Mouse (Mus musculus) liver, embryonic 12.5 days (tissue): ENCODE results near the gene Slc5a4b. TPM values are rescaled to one million over a fixed set of nuclear protein-coding genes. Genes with fewer than 3 reads are reported as not detected.
A peak's percentile ranks its signal among the peaks of the same experiment; 100 is the strongest.

Source experiments
- ATAC-seq: fragments of 200-750 bp; cut with Nextera tagmentation; 2 replicates; pipeline ENCODE4 v1.8.0; 2017; ENCODE audit warnings: moderate number of reproducible peaks, mild to moderate bottlenecking, moderate library complexity
- H3K27ac ChIP-seq: fragments of 300-500 bp; sonication (generic); 2 replicates; pipeline ENCODE4 v1.5.1; 2016; ENCODE audit warnings: mild to moderate bottlenecking
- H3K27me3 ChIP-seq: fragments of 300-500 bp; sonication (generic); replicated peaks from 2 replicates; pipeline ENCODE4 v1.6.1; 2016; ENCODE audit warnings: mild to moderate bottlenecking, moderate library complexity
- H3K36me3 ChIP-seq: fragments of 300-500 bp; sonication (generic); 2 replicates; pipeline ENCODE4 v1.6.1; 2016; ENCODE audit warnings: mild to moderate bottlenecking, moderate library complexity
- H3K4me1 ChIP-seq: fragments of 300-500 bp; sonication (generic); 2 replicates; pipeline ENCODE4 v1.6.1; 2016
- H3K4me2 ChIP-seq: fragments of 300-500 bp; sonication (generic); 2 replicates; pipeline ENCODE4 v1.6.1; 2016; ENCODE audit warnings: mild to moderate bottlenecking, moderate library complexity
- H3K4me3 ChIP-seq: fragments of 300-500 bp; sonication (generic); 2 replicates; pipeline ENCODE4 v1.5.1; 2016; ENCODE audit warnings: mild to moderate bottlenecking, moderate library complexity
- H3K9ac ChIP-seq: fragments of 300-500 bp; sonication (generic); 2 replicates; pipeline ENCODE4 v1.6.1; 2016; ENCODE audit warnings: mild to moderate bottlenecking, moderate library complexity
- H3K9me3 ChIP-seq: fragments of 300-500 bp; sonication (generic); replicated peaks from 2 replicates; pipeline ENCODE4 v1.6.1; 2016; ENCODE audit warnings: mild to moderate bottlenecking, moderate library complexity
- WGBS: fragments of 180-500 bp; shearing (Covaris S2); methylation state at CpG from one replicate; pipeline ENCODE4 v1.1.7; 2016; ENCODE audit not compliant: insufficient replicate concordance; 5-methylcytosine and 5-hydroxymethylcytosine counted together
- polyA plus RNA-seq: library from polyadenylated mRNA; unstranded; fragments of >200 nt; fragmentation: Nextera tagmentation; extraction: Ambion mirVana; gene quantifications from 2 replicates; pipeline ENCODE4 v1.2.1, GENCODE M21; 2016

The Slc5a4b gene
- 0.16 and 0.17 TPM in 2 replicates for polyA plus RNA-seq

- Histone ChIP-seq H3K36me3 (no peaks in the 10 kb centered on the region), H3K27me3 (no peaks in the 10 kb centered on the region), H3K4me3 (no peak within 1 kb of the TSS), H3K27ac (no peak within 1 kb of the TSS), H3K9ac (no peak within 1 kb of the TSS), H3K4me2 (no peak within 1 kb of the TSS), H3K4me1 (no peaks in the 10 kb centered on the region), H3K9me3 (no peaks in the 10 kb centered on the region)
- WGBS: 78% methylated on average over 4 of the region's 4 CpGs
- no peak for ATAC-seq
Measured at GRCm38 (mm10) chr10:76110861-76111260, at the start of gene Slc5a4b. Slc5a4b (minus strand) TSS chr10:76110961.

- no peaks in the 10 kb centered on the region for H3K36me3 ChIP-seq
Measured at GRCm38 (mm10) chr10:76158009-76158408, 47.2 kb upstream of the Slc5a4b start.

DNA sequence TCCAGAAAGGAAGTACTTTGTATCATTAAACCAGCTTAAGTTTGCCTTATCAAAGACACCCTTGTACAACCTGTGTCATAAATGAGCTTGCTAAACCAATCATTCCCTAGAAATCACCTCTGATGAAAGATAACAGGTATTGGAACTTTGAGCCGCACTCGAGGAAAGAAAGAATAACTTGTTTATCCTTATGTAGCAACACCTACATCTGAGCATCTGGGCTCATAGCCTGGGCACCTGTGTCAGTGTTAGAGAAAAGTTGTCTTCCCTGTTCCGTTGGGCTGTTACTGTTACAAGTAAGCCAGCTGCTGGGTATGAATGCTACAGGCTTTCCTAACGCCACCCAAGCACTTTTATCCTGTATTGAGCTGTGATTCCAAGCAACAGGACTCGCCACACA is 46.8 kb upstream of the Slc5a4b start:
- Histone ChIP-seq H3K36me3 (no peaks in the 10 kb centered on the region), H3K9me3 (no peaks in the 10 kb centered on the region), H3K9ac (no peak overlapping the region), H3K4me2 (no peak overlapping the region), H3K27me3 (no peaks in the 10 kb centered on the region), H3K4me1 (no peaks in the 10 kb centered on the region), H3K4me3 (no peak overlapping the region), H3K27ac (no peak overlapping the region)
- no peak for ATAC-seq
- WGBS: 52% methylated on average over 5 of the region's 5 CpGs

More at GRCm38 (mm10) chr10:76158009-76158408, 47.2 kb upstream of the Slc5a4b start:
- Histone ChIP-seq H3K4me1 (no peaks in the 10 kb centered on the region), H3K4me3 (no peak overlapping the region), H3K27ac (no peak overlapping the region), H3K4me2 (no peak overlapping the region), H3K9ac (no peak overlapping the region), H3K27me3 (no peaks in the 10 kb centered on the region), H3K9me3 (no peaks in the 10 kb centered on the region)
- 54% methylated on average over 1 of the region's 1 CpGs for WGBS
- ATAC-seq: no peak

DNA sequence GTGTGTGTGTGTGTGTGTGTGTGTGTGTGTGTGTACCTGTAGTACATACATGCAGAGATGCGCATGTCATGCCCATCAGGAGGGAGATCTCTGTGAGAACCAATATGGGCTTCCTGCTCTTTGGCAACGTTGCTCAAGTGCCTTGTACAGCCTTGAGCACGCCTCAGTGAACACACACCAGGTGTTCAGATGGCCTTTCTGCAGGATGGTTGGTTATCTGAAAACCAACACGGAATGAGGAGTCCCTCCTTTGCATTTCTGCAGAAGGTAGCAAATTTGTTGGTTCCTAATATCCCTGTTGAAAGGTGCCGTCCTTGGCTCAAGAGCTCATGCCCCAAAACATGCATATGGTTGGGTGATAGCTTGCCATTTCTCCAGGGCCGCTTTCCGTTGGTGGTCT is 45.1 kb upstream of the Slc5a4b start:
- ATAC-seq: no peak
- Histone ChIP-seq H3K27ac (no peak overlapping the region), H3K9me3 (no peaks in the 10 kb centered on the region), H3K9ac (no peak overlapping the region), H3K27me3 (no peaks in the 10 kb centered on the region), H3K4me2 (no peak overlapping the region), H3K4me1 (no peaks in the 10 kb centered on the region), H3K4me3 (no peak overlapping the region), H3K36me3 (no peaks in the 10 kb centered on the region)
- WGBS: 59% methylated on average over 7 of the region's 7 CpGs

- Histone ChIP-seq H3K4me3 (no peak within 1 kb of the TSS), H3K4me1 (no peaks in the 10 kb centered on the region), H3K9ac (no peak within 1 kb of the TSS), H3K27ac (no peak within 1 kb of the TSS), H3K36me3 (no peaks in the 10 kb centered on the region), H3K27me3 (no peaks in the 10 kb centered on the region; the same call in 1 of the 2 replicates), H3K4me2 (no peak within 1 kb of the TSS), H3K9me3 (no peaks in the 10 kb centered on the region)
- ATAC-seq: no peak
- WGBS: 62% methylated on average over 5 of the region's 5 CpGs
Measured at GRCm38 (mm10) chr10:76147278-76147677, 36.5 kb upstream of the Slc5a4b start, which contains the start of gene Slc5a4a. Slc5a4a (plus strand) TSS chr10:76147451.

GRCm38 (mm10) chr10:76146846-76147245 is 36.1 kb upstream of the Slc5a4b start:
- no peak for ATAC-seq
- 52% methylated on average over 8 of the region's 8 CpGs for WGBS
- H3K9me3 ChIP-seq: no peaks in the 10 kb centered on the region

DNA sequence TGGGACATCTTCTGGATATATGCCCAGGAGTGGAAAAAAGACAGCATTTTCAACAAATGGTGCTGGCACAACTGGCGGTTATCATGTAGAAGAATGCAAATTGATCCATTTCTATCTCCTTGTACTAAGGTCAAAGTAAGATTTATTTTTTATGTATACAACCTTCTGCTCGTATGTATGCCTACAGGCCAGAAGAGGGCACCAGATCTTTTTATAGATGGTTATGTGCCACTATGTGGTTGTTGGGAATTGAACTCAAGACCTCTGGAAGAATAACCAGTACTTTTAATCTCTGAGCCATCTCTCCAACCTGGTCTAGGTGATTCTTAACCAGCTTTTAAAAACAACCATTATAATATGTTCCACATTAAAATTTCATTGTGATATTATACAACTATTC is 25.6 kb upstream of the Slc5a4b start:
- Histone ChIP-seq H3K4me2 (no peak overlapping the region), H3K27ac (no peak overlapping the region), H3K4me3 (no peak overlapping the region), H3K27me3 (no peaks in the 10 kb centered on the region), H3K4me1 (no peaks in the 10 kb centered on the region), H3K9me3 (no peaks in the 10 kb centered on the region), H3K9ac (no peak overlapping the region), H3K36me3 (no peaks in the 10 kb centered on the region)
- 53% methylated on average over 2 of the region's 2 CpGs for WGBS
- no peak for ATAC-seq

More at GRCm38 (mm10) chr10:76146846-76147245, 36.1 kb upstream of the Slc5a4b start:
- Histone ChIP-seq H3K4me2 (no peak overlapping the region), H3K4me3 (no peak overlapping the region), H3K27ac (no peak overlapping the region), H3K36me3 (no peaks in the 10 kb centered on the region), H3K9ac (no peak overlapping the region), H3K27me3 (no peaks in the 10 kb centered on the region; the same call in 1 of the 2 replicates), H3K4me1 (no peaks in the 10 kb centered on the region)

GRCm38 (mm10) chr10:76132506-76132905 is 21.7 kb upstream of the Slc5a4b start:
- H3K4me2 ChIP-seq: no peak overlapping the region
- H3K4me1 ChIP-seq: no peaks in the 10 kb centered on the region
- WGBS: 52% methylated on average over 4 of the region's 4 CpGs

DNA sequence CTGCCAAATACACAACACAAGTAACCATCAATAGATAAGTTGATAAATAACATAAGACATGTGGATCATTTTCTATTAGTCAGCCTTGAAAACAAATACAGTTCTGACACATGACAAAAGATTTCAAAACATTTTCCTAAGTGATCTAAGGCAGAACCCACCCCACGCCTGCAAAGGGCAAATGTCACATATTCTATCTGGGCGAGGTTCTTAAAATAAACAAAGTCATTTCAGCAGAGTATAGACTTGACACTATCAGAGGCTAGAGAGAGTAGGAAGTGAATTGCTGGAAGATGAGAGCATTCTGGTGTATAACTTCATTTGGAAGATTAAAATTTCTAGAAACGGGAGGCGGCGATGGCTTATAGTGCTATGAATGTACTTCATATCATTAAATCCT is 10.7 kb upstream of the Slc5a4b start:
- H3K36me3 ChIP-seq: no peaks in the 10 kb centered on the region
- no peaks in the 10 kb centered on the region for H3K27me3 ChIP-seq
- WGBS: 54% methylated on average over 5 of the region's 5 CpGs
- H3K4me1 ChIP-seq: no peaks in the 10 kb centered on the region
- H3K4me2 ChIP-seq: no peak overlapping the region
- no peaks in the 10 kb centered on the region for H3K9me3 ChIP-seq
- no peak for ATAC-seq
- H3K9ac ChIP-seq: no peak overlapping the region
- no peak overlapping the region for H3K27ac ChIP-seq
- H3K4me3 ChIP-seq: no peak overlapping the region

More at GRCm38 (mm10) chr10:76132506-76132905, 21.7 kb upstream of the Slc5a4b start:
- no peak overlapping the region for H3K4me3 ChIP-seq
- H3K36me3 ChIP-seq: no peaks in the 10 kb centered on the region
- H3K27ac ChIP-seq: no peak overlapping the region
- H3K9me3 ChIP-seq: no peaks in the 10 kb centered on the region
- ATAC-seq: no peak
- no peaks in the 10 kb centered on the region for H3K27me3 ChIP-seq
- no peak overlapping the region for H3K9ac ChIP-seq

DNA sequence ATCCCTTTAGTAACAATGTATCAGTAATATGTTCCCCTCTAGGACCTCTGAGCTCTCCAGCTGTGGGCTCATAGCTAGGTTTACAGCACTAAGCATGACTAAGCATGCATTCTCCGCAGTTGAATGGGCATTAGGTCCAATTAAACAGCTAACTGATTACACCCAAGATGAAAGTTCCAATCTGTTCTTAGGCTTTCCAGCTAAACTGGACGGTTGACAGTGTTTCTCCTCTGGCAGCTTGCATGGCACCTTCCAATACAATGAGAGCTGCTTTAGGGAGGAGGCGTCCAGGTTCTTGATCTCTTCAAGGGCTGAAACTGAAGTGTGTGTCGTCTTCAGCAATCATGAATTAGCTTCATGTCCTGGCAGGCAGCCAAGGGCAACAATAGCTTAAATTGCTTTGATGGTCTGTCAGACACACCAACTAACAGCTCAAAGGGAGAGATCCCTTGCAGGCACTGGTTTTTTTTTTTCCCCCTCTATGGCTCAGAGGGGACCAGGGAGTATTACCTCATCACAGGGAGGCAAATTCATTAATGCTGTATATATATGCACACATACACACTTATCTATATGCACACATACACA is 9.5 kb upstream of the Slc5a4b start:
- no peak for ATAC-seq
- no peaks in the 10 kb centered on the region for H3K36me3 ChIP-seq
- H3K27ac ChIP-seq: no peak overlapping the region

DNA sequence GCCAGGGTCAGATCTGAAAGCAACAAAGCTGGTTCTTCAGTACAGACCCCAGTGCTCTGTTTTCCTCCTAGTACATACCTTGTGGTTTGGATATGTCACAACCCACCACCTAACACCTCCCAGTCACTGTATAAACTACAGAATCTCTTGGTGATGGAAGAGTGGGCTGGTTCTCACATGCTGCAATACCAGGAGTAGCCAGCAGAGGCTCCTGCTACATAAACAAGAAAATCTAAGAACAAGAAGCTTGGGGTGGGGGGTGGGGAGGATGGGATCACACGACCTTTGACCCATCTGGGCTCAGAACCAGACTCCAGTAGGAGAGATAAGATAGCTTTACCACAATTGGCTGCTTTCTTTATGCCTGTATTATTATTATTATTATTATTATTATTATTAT is 8.0 kb upstream of the Slc5a4b start:
- Histone ChIP-seq H3K36me3 (no peaks in the 10 kb centered on the region), H3K4me1 (no peaks in the 10 kb centered on the region), H3K4me3 (no peak overlapping the region), H3K9me3 (no peaks in the 10 kb centered on the region), H3K27ac (no peak overlapping the region), H3K27me3 (no peaks in the 10 kb centered on the region), H3K9ac (no peak overlapping the region), H3K4me2 (no peak overlapping the region)
- no peak for ATAC-seq
- WGBS: 0% methylated on average over 1 of the region's 1 CpGs

More for the DNA sequence above, 9.5 kb upstream of the Slc5a4b start:
- no peaks in the 10 kb centered on the region for H3K9me3 ChIP-seq
- H3K27me3 ChIP-seq: no peaks in the 10 kb centered on the region
- no peaks in the 10 kb centered on the region for H3K4me1 ChIP-seq
- no peak overlapping the region for H3K4me3 ChIP-seq
- WGBS: 54% methylated on average over 4 of the region's 4 CpGs
- no peak overlapping the region for H3K9ac ChIP-seq
- no peak overlapping the region for H3K4me2 ChIP-seq

DNA sequence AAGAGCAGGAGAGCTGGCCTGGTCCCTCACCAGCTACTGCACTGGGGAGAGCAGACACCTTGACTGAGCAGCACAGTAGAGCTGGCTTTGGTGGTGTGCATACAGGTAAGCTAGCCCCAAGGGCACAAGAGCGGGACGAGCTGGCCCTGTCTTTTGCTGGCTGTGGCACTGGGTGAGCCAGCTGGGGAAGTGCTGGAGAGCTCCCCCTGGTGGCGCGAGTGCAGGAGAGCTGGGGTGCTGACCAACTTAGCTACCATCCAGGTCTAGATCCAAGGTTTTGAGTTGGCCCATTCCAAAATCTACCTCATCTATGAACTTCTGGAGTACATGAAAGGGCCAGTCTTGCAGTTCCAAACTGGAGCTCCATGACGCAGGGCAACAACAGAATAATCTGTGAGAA is 7.2 kb upstream of the Slc5a4b start:
- no peak overlapping the region for H3K4me2 ChIP-seq
- H3K27me3 ChIP-seq: no peaks in the 10 kb centered on the region
- peak; percentile 30; the same call in 1 of the 2 replicates for ATAC-seq
- no peaks in the 10 kb centered on the region for H3K4me1 ChIP-seq
- no peaks in the 10 kb centered on the region for H3K9me3 ChIP-seq
- no peak overlapping the region for H3K27ac ChIP-seq
- no peak overlapping the region for H3K4me3 ChIP-seq
- H3K36me3 ChIP-seq: no peaks in the 10 kb centered on the region
- H3K9ac ChIP-seq: no peak overlapping the region
- 17% methylated on average over 5 of the region's 5 CpGs for WGBS

- H3K4me3 ChIP-seq: no peak overlapping the region
- H3K27ac ChIP-seq: no peak overlapping the region
- ATAC-seq: no peak
- no peaks in the 10 kb centered on the region for H3K4me1 ChIP-seq
- no peak overlapping the region for H3K9ac ChIP-seq
- H3K36me3 ChIP-seq: no peaks in the 10 kb centered on the region
- no peak overlapping the region for H3K4me2 ChIP-seq
- H3K27me3 ChIP-seq: no peaks in the 10 kb centered on the region
- H3K9me3 ChIP-seq: no peaks in the 10 kb centered on the region
- WGBS: 55% methylated on average over 9 of the region's 9 CpGs
Measured at GRCm38 (mm10) chr10:76097368-76097767, 13.4 kb downstream of the Slc5a4b start.
